Mouse (Mus musculus) lung, adult 2 months (tissue): ENCODE data around the gene Ugt2b34.

Experiments
- CTCF ChIP-seq: fragments of 200-500 bp; IDR thresholded peaks from 2 replicates; pipeline ENCODE4 v1.5.1; 2011; ENCODE audit warnings: mild to moderate bottlenecking, low read length, control low read depth; ENCODE audit not compliant: insufficient read depth
- POLR2A ChIP-seq: fragments of 200-500 bp; IDR thresholded peaks from 2 replicates; pipeline ENCODE4 v1.6.1; 2011; ENCODE audit warnings: low read depth, mild to moderate bottlenecking, control low read depth, low read length, borderline replicate concordance; ENCODE audit errors: extremely low read depth

GRCm38 (mm10) chr5:86888420-86888819 is 18.3 kb downstream of the Ugt2b34 start:
- no peak for TF ChIP-seq POLR2A
- no peak for TF ChIP-seq CTCF
